Mouse (Mus musculus): ENCODE measurements at regions not wholly inside any gene's neighbourhood (a gene's known extent, or its start where the extent isn't known, plus 50 kb on each side); places are given as distances from the start of the nearest gene placed in this dataset.

DNA sequence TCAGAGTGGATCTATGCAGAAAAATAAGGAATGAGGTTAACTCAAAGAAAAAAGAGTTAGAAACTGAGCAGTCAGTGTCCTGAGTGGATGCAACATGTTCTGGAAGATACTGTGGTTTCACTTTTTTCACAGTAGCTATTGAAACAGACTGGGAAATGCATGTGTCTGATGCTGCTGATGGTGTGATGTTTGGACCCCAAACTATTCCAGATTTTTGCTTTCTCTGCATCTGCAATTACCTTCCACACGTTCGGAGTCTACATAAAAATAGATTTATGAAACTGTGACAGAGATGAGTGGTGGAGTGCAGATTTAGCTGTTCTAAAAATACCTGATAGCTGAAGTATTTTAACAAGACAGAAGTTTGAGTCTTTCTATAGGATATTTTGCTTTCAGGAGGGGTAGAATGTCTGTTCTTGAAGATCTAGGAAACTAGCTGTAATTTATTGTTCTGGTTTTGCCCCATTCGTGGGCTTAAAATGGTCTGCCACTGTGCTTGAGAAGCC, 545.3 kb downstream of the Stim2 start:
- no peak overlapping the region for H3K4me3 ChIP-seq (ENCODE audit: low read depth, low read length)
- H3K4me1 ChIP-seq (ENCODE audit: insufficient read depth): no peaks in the 10 kb centered on the region
- no peaks in the 10 kb centered on the region for H3K36me3 ChIP-seq (ENCODE audit: insufficient read depth)
- TF ChIP-seq CTCF (IDR thresholded peaks at IDR 0.05; ENCODE audit: low read depth): no peak
- 70% methylated on average over 3 of the region's 3 CpGs for WGBS
- no peak overlapping the region for H3K9ac ChIP-seq
- H3K4me2 ChIP-seq: no peak overlapping the region
- ATAC-seq (ENCODE audit: insufficient read depth) (no peak), DNase-seq (no peak)
- no peaks in the 10 kb centered on the region for H3K9me3 ChIP-seq (ENCODE audit: low read depth, low read length)
- no peaks in the 10 kb centered on the region for H3K27me3 ChIP-seq (ENCODE audit: insufficient read depth, low read length)
- no peak overlapping the region for H3K27ac ChIP-seq (ENCODE audit: low read depth)

DNA sequence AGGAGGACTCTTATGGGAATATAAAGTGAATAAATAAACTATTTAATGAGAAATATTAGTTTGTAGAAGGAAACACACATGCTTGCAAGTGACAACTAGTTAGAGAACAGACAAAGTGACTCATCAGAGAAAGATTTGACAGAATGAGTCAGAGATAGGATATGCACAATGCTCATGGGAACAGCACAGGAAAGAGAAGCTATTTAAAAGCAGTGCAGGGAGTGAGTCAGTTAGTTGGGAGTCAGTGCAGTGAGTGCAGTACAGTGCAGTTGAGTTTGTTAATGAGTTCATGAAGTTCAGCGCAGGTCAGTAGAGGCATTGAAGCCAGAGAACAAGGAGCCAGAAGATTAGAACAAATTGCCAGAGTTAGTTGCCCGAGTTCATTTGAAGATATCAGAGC, 580.2 kb downstream of the Stim2 start:
- TF ChIP-seq CTCF (IDR thresholded peaks at IDR 0.05; ENCODE audit: low read depth): no peak
- H3K9me3 ChIP-seq (ENCODE audit: low read depth, low read length): no peaks in the 10 kb centered on the region
- H3K4me3 ChIP-seq (ENCODE audit: low read depth, low read length): no peak overlapping the region
- no peaks in the 10 kb centered on the region for H3K4me1 ChIP-seq (ENCODE audit: insufficient read depth)
- no peak overlapping the region for H3K9ac ChIP-seq
- H3K4me2 ChIP-seq: no peak overlapping the region
- H3K27ac ChIP-seq (ENCODE audit: low read depth): no peak overlapping the region
- WGBS: 79% methylated on average over 2 of the region's 2 CpGs
- ATAC-seq (ENCODE audit: insufficient read depth): no peak
- H3K36me3 ChIP-seq (ENCODE audit: insufficient read depth): no peaks in the 10 kb centered on the region
- no peaks in the 10 kb centered on the region for H3K27me3 ChIP-seq (ENCODE audit: insufficient read depth, low read length)
- DNase-seq: no peak

- no peak for ATAC-seq (ENCODE audit: insufficient read depth)
- Histone ChIP-seq H3K4me2 (no peak overlapping the region), H3K27me3 (ENCODE audit: insufficient read depth, low read length) (no peaks in the 10 kb centered on the region), H3K4me3 (ENCODE audit: low read depth, low read length) (no peak overlapping the region), H3K4me1 (ENCODE audit: insufficient read depth) (no peaks in the 10 kb centered on the region), H3K27ac (ENCODE audit: low read depth) (no peak overlapping the region), H3K9ac (no peak overlapping the region), H3K9me3 (ENCODE audit: low read depth, low read length) (no peaks in the 10 kb centered on the region), H3K36me3 (ENCODE audit: insufficient read depth) (no peaks in the 10 kb centered on the region)
- no peak for DNase-seq
- no peak for TF ChIP-seq CTCF (IDR thresholded peaks at IDR 0.05; ENCODE audit: low read depth)
- WGBS: 82% methylated on average over 4 of the region's 4 CpGs
These were observed 581.2 kb downstream of the Stim2 start for GRCm38 (mm10) chr5:54579458-54579857.

DNA sequence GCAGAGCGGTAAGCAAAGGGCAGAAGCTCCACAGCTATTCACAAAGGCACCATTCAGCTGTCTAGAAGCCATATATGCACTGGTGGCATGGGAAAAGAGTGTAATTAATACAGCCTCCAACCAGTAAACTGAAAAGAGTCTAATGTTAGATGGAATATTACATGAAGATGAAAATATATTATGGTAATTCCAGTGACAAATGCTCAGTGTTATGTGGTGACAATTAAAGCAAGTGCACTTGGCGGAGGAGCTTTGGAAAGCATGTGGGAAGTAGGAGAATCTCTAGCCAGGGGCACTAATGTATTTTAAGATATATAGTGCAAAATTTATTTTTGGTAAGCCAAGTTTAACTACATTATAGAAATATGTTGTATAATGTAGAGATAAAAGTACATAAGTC, 583.9 kb downstream of the Stim2 start:
- DNase-seq (no peak), ATAC-seq (ENCODE audit: insufficient read depth) (no peak)
- no peaks in the 10 kb centered on the region for H3K4me1 ChIP-seq (ENCODE audit: insufficient read depth)
- no peaks in the 10 kb centered on the region for H3K27me3 ChIP-seq (ENCODE audit: insufficient read depth, low read length)
- 83% methylated on average over 2 of the region's 2 CpGs for WGBS
- TF ChIP-seq CTCF (IDR thresholded peaks at IDR 0.05; ENCODE audit: low read depth): no peak
- no peak overlapping the region for H3K4me3 ChIP-seq (ENCODE audit: low read depth, low read length)
- H3K27ac ChIP-seq (ENCODE audit: low read depth): no peak overlapping the region
- H3K9ac ChIP-seq: no peak overlapping the region
- no peak overlapping the region for H3K4me2 ChIP-seq
- no peaks in the 10 kb centered on the region for H3K9me3 ChIP-seq (ENCODE audit: low read depth, low read length)
- no peaks in the 10 kb centered on the region for H3K36me3 ChIP-seq (ENCODE audit: insufficient read depth)

- peak; percentile 8 for DNase-seq
- 64% methylated on average over 2 of the region's 2 CpGs for WGBS
These were observed 590.2 kb downstream of the Stim2 start for GRCm38 (mm10) chr5:54588332-54589020.

GRCm38 (mm10) chr5:54610957-54611356, 612.7 kb downstream of the Stim2 start:
- TF ChIP-seq CTCF (IDR thresholded peaks at IDR 0.05; ENCODE audit: low read depth): no peak
- no peaks in the 10 kb centered on the region for H3K4me1 ChIP-seq (ENCODE audit: insufficient read depth)
- no peak overlapping the region for H3K27ac ChIP-seq (ENCODE audit: low read depth)
- no peak overlapping the region for H3K4me2 ChIP-seq
- no peaks in the 10 kb centered on the region for H3K36me3 ChIP-seq (ENCODE audit: insufficient read depth)
- no peaks in the 10 kb centered on the region for H3K27me3 ChIP-seq (ENCODE audit: insufficient read depth, low read length)
- H3K4me3 ChIP-seq (ENCODE audit: low read depth, low read length): no peak overlapping the region
- no peaks in the 10 kb centered on the region for H3K9me3 ChIP-seq (ENCODE audit: low read depth, low read length)
- 64% methylated on average over 3 of the region's 3 CpGs for WGBS
- ATAC-seq (ENCODE audit: insufficient read depth) (no peak), DNase-seq (no peak)
- H3K9ac ChIP-seq: no peak overlapping the region

More at GRCm38 (mm10) chr5:54588332-54589020, 590.2 kb downstream of the Stim2 start:
- H3K4me3 ChIP-seq (ENCODE audit: low read depth, low read length): no peak overlapping the region
- ATAC-seq (ENCODE audit: insufficient read depth): no peak
- H3K27ac ChIP-seq (ENCODE audit: low read depth): no peak overlapping the region
- H3K27me3 ChIP-seq (ENCODE audit: insufficient read depth, low read length): no peaks in the 10 kb centered on the region
- H3K9me3 ChIP-seq (ENCODE audit: low read depth, low read length): no peaks in the 10 kb centered on the region
- no peak overlapping the region for H3K9ac ChIP-seq
- no peak overlapping the region for H3K4me2 ChIP-seq
- H3K4me1 ChIP-seq (ENCODE audit: insufficient read depth): no peaks in the 10 kb centered on the region
- H3K36me3 ChIP-seq (ENCODE audit: insufficient read depth): no peaks in the 10 kb centered on the region
- TF ChIP-seq CTCF (IDR thresholded peaks at IDR 0.05; ENCODE audit: low read depth): peak; percentile 45

- Histone ChIP-seq H3K27ac (ENCODE audit: low read depth) (no peak overlapping the region), H3K4me2 (no peak overlapping the region), H3K4me1 (ENCODE audit: insufficient read depth) (no peaks in the 10 kb centered on the region), H3K27me3 (ENCODE audit: insufficient read depth, low read length) (no peaks in the 10 kb centered on the region), H3K9me3 (ENCODE audit: low read depth, low read length) (no peaks in the 10 kb centered on the region), H3K36me3 (ENCODE audit: insufficient read depth) (no peaks in the 10 kb centered on the region), H3K4me3 (ENCODE audit: low read depth, low read length) (no peak overlapping the region), H3K9ac (no peak overlapping the region)
- TF ChIP-seq CTCF (IDR thresholded peaks at IDR 0.05; ENCODE audit: low read depth): no peak
- WGBS: 13% methylated on average over 3 of the region's 3 CpGs
- peak; percentile 37 for DNase-seq
- no peak for ATAC-seq (ENCODE audit: insufficient read depth)
These were observed 624.4 kb downstream of the Stim2 start for GRCm38 (mm10) chr5:54622733-54623132.

Measured in lung, embryonic 14.5 days (tissue).